Mouse (Mus musculus) layer of hippocampus, adult 9-11 months (tissue): ENCODE data around the gene Dnah8.
"Not testable (repeated sequence)": the region's sequence is repeated elsewhere in the genome, so short reads cannot be mapped to it uniquely, and the experiment has no call there.

Source experiments
- DNase-seq: peaks from one replicate; pipeline ENCODE4 v3.0.0; 2022

Gene Dnah8

DNA sequence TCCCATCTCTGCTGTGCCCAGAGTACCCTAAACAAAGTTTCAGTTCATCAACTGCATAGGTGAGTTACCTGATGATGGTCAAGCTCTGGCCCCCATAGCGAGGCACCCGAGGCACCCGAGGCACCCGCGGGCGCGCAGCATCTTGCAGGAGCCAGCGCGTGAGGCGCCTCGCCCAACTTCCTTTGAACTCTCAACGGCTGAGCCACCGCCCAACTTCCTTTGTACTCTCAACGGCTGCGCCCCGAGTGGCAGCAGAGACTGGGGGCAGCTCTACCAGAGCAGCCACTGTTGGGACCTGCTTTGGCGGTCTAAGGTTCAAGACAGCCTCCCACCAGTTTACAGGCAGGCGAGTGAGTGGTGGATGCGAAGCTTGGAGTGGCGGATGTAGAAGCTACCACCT, at the start of gene Dnah8:
TSS of gene Dnah8 (plus strand) at position 223 of the 400 bp plus-strand sequence.
- DNase-seq: not testable (repeated sequence)

GRCm38 (mm10) chr17:30574783-30575075, 49.4 kb upstream of the Dnah8 start:
- DNase-seq: no peak

DNA sequence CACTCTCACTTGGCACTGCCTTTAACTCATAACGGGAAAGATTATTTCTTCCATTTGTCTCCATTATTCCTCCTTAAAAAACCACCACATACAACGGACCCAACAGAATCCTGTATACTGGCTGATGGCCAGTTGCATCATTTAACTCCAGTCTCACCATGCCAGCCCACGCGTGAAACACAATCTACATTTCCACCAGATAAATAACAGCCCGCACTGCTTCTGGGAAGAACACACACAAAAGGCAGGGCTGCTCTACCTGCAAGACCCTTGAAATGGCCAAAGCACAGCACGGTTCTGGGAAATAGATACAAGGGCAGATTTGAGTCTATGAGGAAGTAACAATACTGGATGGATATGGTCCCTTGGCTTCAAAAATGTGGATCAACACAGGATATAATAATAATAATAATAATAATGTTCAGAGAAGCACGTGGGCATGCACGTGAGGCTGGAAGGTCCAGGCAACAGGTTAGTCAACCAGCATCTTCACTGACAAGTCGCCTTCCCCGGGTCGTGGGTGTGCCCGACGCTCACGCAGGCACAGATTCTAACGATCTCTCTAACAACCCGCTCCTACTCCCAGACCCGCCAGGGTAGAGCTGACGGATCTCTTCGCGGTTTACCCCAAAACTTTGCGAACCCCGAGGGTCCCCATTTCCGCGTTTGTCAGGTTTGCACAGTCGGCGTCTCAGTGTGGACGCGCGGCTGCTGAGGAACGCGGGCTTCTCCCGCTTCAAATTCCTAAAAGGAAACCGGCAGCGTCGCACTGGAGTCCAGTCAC, 48.8 kb upstream of the Dnah8 start:
- peak; percentile 68 for DNase-seq

DNA sequence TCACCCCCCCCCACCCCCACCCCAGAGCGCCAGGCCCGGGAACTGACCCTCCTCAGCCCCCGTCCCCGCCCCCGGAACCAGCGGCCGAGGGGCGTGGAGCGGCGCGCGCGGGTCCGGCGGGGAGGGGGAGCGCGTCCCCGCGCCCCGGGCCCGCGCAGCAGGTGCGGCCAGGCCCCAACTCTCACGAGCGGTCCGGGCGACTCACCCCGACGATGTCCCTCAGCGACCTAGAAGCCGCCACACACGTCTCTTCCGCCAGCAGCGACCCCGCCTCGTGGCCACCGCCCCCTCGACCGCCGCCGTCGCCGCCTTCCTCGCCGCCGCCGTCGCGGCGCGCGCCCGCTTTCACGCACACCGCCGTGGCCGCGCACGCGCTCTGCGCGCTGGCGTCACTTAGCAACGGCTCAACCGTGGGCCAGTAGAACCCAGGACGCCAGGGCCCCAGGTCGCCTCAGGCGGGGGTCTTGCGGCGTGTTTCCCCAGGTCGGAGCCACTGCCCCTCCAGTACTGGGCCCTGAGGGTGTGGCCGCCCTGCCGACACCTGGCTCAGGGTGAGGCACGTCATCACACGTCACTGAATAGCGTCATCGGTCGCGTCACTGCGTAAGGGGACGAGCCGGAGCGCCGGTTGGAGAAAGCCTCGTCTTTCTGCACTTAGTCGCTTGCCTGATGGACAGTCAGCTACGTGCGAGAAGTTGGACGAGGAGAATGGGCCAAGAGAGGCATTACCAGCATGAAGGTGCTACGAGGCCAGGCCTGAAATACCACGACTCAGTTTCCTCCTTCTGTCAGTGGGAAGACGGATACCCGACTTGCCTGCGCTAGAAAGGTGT, 48.0 kb upstream of the Dnah8 start, which contains the start of gene Btbd9:
TSS of gene Btbd9 (minus strand) at position 548 of the 833 bp plus-strand sequence.
- peak; percentile 93 for DNase-seq

GRCm38 (mm10) chr17:30576946-30577345, 47.2 kb upstream of the Dnah8 start:
- DNase-seq: no peak

- DNase-seq: peak; percentile 84
Measured at GRCm38 (mm10) chr17:30580781-30581180, 43.4 kb upstream of the Dnah8 start.

- DNase-seq: peak; percentile 94
Measured at GRCm38 (mm10) chr17:30581201-30581600, 43.0 kb upstream of the Dnah8 start.

DNA sequence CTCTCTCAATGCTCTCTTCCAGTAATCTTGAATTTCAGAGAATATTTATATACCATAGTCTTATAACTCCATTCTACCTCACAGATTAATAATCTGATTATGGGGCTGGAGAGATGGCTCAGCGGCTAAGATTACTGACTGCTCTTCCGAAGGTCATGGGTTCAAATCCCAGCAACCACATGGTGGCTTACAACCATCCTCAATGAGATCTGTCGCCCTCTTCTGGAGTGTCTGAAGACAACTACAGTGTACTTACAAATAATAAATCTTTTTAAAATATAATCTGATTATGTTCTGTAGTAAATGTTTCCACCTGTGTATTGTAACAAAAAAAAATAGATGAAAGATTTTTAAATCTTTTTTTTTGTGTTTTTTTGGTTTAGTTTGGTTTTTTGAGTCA, 41.8 kb upstream of the Dnah8 start:
- DNase-seq: no peak

DNA sequence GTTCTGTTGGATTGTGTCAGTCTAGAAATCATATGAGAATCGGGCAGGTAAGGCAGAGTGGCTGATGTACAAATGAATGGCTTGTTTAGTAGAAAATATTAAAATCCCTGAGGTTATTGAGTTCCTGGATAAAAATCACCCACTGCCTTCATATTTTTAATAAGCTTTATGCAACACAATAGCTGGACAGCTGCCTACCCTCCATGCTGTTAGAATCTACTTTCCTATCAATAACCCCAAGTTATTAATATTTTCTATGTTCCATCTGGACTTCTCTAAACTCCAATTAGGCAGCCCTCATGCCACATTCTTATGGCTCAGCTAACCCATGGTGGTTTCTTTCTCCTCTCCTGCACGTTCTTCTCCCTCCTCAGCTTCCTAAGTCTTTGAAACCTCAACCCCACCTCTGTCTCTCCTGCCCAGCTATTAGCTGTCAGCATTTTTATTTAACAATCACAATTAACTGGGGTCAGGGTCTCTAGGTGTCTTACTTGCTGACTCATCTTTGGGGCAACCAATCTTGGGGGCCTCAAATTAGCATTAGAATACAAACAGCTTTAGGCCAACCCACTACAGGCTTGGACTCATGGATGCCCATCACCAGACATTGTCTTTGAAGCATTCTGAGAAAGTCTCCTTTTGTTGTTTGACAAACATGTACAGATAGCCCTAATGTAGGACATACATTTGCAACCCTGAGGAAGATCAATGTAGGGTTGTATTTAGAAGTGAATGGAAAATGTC, 40.7 kb upstream of the Dnah8 start:
- peak; percentile 78 for DNase-seq

DNA sequence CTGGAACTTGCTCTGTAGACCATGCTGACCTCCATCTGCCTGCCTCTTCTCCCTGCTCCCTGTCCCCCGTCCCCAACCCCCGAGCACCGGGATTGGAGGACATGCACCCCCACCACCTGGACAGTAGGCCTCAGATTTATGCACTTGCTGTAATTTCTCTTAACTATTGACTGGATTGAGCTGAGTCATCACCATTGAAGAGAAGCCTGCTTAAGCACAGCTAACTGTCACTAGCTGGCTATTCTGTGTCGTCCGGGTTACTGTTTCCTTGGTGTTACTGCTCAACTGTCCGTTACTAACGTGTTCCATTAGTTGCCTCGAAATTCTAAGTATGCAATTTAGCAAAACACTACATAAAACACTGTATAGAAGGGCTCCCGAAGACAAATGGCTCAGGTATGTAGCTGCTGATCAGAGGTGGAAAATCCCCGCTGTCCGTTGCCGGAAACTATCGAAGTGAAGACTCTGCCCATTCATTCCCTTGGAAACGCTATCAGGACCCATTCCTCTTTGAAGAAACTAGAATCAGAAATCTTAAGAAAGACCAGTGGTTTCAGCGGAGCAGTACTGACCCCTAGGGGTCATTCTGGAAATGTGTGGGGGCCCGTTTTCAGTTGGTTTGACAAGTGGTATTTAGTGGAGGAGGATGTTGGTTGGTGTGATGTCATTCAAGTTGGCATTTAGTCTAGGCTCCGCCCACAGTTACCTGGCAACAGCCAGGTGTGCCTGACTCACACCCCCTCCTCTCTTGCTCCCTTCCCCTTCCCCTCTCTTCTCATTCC, 33.5 kb upstream of the Dnah8 start:
- peak; percentile 72 for DNase-seq

DNA sequence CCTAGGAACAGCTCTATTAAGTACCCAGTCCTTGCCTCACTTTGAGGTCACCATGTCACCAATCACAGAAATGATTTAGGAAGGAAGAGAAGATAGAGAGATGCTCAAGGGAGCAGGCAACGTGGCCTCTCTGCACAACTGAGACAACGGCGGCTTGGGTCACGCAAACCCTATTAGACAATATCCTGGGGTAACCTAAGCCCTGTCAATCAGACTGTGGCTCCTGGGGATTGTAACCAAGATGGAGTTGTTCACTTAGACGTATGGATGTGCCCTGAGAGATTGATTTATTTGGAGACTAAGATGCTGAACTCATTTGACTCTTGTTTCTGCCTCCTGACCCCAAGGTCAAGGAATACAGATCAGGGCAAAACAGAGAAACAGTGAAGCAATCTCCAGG, 29.7 kb upstream of the Dnah8 start:
- DNase-seq: no peak

- no peak for DNase-seq
Measured at GRCm38 (mm10) chr17:30594846-30595245, 29.3 kb upstream of the Dnah8 start.

DNA sequence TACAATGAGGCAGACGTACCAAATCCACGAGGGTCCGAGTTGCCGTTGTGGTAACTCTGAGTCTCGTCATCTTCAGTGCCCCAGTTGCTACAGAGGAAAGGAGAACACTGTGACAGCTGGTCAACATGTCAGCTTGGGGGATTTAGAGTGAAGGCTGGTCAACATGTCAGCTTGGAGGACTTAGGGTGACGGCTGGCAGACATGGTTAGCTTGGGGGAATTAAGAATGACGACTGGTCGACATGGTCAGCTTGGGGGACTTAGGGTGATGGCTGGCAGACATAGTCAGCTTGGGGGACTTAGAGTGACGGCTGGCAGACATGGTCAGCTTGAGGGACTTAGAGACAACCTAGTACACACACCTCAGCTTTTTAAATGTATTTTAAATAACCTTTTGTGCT, 26.4 kb upstream of the Dnah8 start:
- no peak for DNase-seq

DNA sequence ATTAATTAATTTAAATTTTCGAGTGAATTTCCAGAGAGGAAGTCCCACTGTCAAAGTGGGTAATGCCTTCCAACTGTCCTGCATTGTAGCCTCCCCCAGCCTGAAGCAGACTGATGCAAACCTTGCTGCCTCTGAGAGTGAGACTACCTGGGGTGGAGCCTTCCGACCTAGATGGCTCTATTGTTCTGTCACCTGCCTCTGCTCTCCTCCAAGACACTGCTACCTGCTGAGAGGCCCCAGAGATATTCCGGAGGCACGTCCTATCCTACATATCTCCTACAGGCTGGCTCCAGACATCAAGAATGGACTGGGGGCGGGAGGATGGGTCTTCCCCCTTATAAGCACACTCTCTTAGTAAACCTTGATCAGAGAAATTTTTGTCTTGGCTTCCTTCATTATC, 25.9 kb upstream of the Dnah8 start:
- DNase-seq: no peak

GRCm38 (mm10) chr17:30602175-30602574, 22.0 kb upstream of the Dnah8 start:
- no peak for DNase-seq

GRCm38 (mm10) chr17:30604296-30604695, 19.9 kb upstream of the Dnah8 start:
- no peak for DNase-seq

GRCm38 (mm10) chr17:30605001-30605400, 19.2 kb upstream of the Dnah8 start:
- DNase-seq: no peak

- DNase-seq: no peak
Measured at GRCm38 (mm10) chr17:30606206-30606605, 17.9 kb upstream of the Dnah8 start.

DNA sequence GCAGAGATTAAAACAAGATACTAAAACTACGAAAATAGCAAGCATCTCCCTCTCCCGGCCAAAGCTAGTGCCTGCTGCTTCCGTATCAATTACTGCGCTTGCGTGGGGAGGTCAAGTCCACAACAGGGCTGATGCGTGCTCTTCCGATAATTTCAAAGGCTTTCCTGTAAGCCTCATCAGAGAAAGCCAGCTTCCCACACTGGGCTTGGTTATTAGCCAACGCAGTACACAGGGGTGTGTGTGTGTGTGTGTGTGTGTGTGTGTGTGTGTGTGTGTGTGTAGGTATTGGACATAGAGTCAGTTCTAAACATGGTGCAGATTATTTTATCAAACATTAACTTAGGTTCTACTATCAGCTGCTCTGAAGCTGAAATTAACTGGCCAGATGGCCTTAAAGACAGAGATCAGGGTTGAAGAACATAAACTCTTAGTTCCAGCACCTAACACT, 17.5 kb upstream of the Dnah8 start:
- no peak for DNase-seq

GRCm38 (mm10) chr17:30607330-30607729, 16.8 kb upstream of the Dnah8 start:
- no peak for DNase-seq

DNA sequence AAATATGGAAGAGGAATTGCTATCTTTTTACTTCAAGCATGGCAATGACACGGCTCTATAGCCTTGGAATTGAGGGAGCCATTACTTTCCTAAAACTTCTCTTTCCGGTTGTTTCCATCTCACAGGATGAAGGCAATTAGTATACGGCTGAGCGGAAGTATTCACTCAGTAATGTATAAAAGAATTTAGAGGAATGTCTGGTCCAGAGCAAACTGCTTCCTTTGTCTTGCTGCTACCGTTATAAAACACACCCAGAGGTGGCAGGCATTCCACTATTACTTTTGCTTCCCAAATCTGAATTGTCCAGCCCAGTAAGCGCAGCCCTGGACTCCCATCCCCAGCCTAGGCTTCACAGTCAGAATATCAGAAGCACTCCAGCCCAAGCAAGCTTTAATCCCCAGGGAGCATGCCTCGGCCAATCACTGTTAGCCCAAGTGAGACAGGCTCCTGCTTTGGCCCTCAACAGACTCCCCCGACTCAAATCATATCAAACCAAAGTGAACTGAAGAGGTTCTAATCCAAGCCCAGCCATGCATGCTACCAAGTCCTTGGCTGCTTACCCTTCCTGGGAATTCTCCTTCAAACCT, 16.2 kb upstream of the Dnah8 start:
- no peak for DNase-seq

DNA sequence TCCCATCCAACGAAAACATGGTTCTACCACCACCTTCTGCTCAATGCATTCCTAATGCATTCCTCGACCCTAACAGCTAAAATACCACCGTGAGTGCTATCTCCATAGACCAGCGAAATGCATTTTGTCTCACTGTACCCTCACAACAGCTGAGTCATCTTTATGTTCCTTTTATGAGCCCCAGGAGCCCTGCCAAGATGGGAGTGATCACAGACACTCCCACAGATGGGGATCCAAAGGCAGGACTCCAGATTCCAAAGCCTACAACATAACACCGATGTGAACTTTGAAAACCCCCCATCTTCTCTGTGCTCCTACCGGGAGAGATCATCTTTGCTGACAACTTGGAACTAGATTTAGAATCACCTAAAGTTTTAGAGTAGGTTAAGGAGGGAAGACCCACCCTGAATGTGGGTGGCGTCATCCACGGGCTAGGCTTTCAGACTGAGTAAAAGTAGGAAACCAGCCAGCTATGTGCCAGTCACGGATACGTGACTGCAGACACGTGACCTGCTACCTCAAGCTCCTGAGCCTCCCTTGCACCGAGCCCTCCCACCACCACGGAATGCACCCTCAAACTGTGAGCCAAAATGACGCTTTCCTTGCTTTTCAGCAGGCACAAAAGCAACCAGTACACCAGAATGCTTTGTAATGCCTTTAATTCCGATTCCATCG, 14.7 kb upstream of the Dnah8 start:
- DNase-seq: peak; percentile 72
